Mouse (Mus musculus) testis, adult 2 months (tissue): ENCODE measurements at regions not wholly inside any gene's neighbourhood (a gene's known extent, or its start where the extent isn't known, plus 50 kb on each side); places are given as distances from the start of the nearest gene placed in this dataset.

Experiments used
- H3K27ac ChIP-seq: fragments of 200-500 bp; 2 replicates; pipeline ENCODE4 v1.5.1; 2012; ENCODE audit warnings: low read depth, low read length; ENCODE audit not compliant: control insufficient read depth, insufficient read depth
- H3K27me3 ChIP-seq: fragments of 200-500 bp; 2 replicates; pipeline ENCODE4 v1.6.1; 2012; ENCODE audit warnings: mild to moderate bottlenecking, low read length, moderate library complexity; ENCODE audit not compliant: control insufficient read depth, insufficient read depth
- H3K36me3 ChIP-seq: fragments of 200-500 bp; 2 replicates; pipeline ENCODE4 v1.6.1; 2012; ENCODE audit warnings: mild to moderate bottlenecking, low read length; ENCODE audit not compliant: control insufficient read depth, insufficient read depth
- H3K4me1 ChIP-seq: fragments of 200-500 bp; 2 replicates; pipeline ENCODE4 v1.6.1; 2012; ENCODE audit warnings: low read length; ENCODE audit not compliant: control insufficient read depth, insufficient read depth
- H3K4me3 ChIP-seq: fragments of 200-500 bp; 2 replicates; pipeline ENCODE4 v1.5.1; 2012; ENCODE audit warnings: low read depth, mild to moderate bottlenecking, low read length, moderate library complexity, mixed read lengths; ENCODE audit not compliant: control insufficient read depth
- CTCF ChIP-seq: fragments of 200-500 bp; IDR thresholded peaks from 2 replicates; pipeline ENCODE4 v1.5.1; 2012; ENCODE audit warnings: low read depth, mild to moderate bottlenecking, inconsistent platforms, low read length, moderate library complexity; ENCODE audit not compliant: control insufficient read depth, insufficient read depth, insufficient replicate concordance
- POLR2A ChIP-seq: fragments of 200-500 bp; IDR thresholded peaks from 2 replicates; pipeline ENCODE4 v1.6.1; 2012; ENCODE audit warnings: low read depth, mild to moderate bottlenecking, inconsistent platforms, low read length, moderate library complexity; ENCODE audit not compliant: control insufficient read depth

- H3K27me3 ChIP-seq, result no peaks in the 10 kb centered on the region
- TF ChIP-seq POLR2A, result no peak
- TF ChIP-seq CTCF, result no peak
Measured at GRCm38 (mm10) chr2:78392425-78392824, 446.2 kb upstream of the Cwc22 start.

GRCm38 (mm10) chr2:78388001-78388400 is 441.8 kb upstream of the Cwc22 start:
- H3K27me3 ChIP-seq, result no peaks in the 10 kb centered on the region
- no peak for TF ChIP-seq CTCF
- no peak for TF ChIP-seq POLR2A
- no peaks in the 10 kb centered on the region for H3K36me3 ChIP-seq
- no peaks in the 10 kb centered on the region for H3K4me1 ChIP-seq
- no peak overlapping the region for H3K4me3 ChIP-seq
- no peak overlapping the region for H3K27ac ChIP-seq

More at GRCm38 (mm10) chr2:78392425-78392824, 446.2 kb upstream of the Cwc22 start:
- no peak overlapping the region for H3K4me3 ChIP-seq
- no peak overlapping the region for H3K27ac ChIP-seq
- H3K36me3 ChIP-seq, result no peaks in the 10 kb centered on the region
- H3K4me1 ChIP-seq, result no peaks in the 10 kb centered on the region

- Histone ChIP-seq H3K4me3 (no peak overlapping the region), H3K36me3 (no peaks in the 10 kb centered on the region), H3K27ac (no peak overlapping the region), H3K4me1 (no peaks in the 10 kb centered on the region), H3K27me3 (no peaks in the 10 kb centered on the region)
- TF ChIP-seq POLR2A, result no peak
- no peak for TF ChIP-seq CTCF
Measured at GRCm38 (mm10) chr2:78381234-78381633, 435.1 kb upstream of the Cwc22 start.

- Histone ChIP-seq H3K36me3 (no peaks in the 10 kb centered on the region), H3K4me3 (no peak overlapping the region), H3K27ac (no peak overlapping the region), H3K4me1 (no peaks in the 10 kb centered on the region), H3K27me3 (no peaks in the 10 kb centered on the region)
- TF ChIP-seq POLR2A (no peak), CTCF (no peak)
Measured at GRCm38 (mm10) chr2:78331736-78332475, 385.7 kb upstream of the Cwc22 start.

GRCm38 (mm10) chr2:78326091-78326490 is 379.9 kb upstream of the Cwc22 start:
- no peaks in the 10 kb centered on the region for H3K27me3 ChIP-seq
- H3K4me1 ChIP-seq, result no peaks in the 10 kb centered on the region
- H3K27ac ChIP-seq, result no peak overlapping the region
- no peaks in the 10 kb centered on the region for H3K36me3 ChIP-seq
- TF ChIP-seq CTCF (no peak), POLR2A (no peak)
- H3K4me3 ChIP-seq, result no peak overlapping the region

- no peaks in the 10 kb centered on the region for H3K4me1 ChIP-seq
- no peaks in the 10 kb centered on the region for H3K27me3 ChIP-seq
- H3K36me3 ChIP-seq, result no peaks in the 10 kb centered on the region
- no peak overlapping the region for H3K27ac ChIP-seq
- no peak overlapping the region for H3K4me3 ChIP-seq
- TF ChIP-seq POLR2A (no peak), CTCF (no peak)
Measured at GRCm38 (mm10) chr2:78322216-78322965, 376.2 kb upstream of the Cwc22 start.

- no peaks in the 10 kb centered on the region for H3K4me1 ChIP-seq
- H3K27ac ChIP-seq, result no peak overlapping the region
- no peaks in the 10 kb centered on the region for H3K27me3 ChIP-seq
- no peak overlapping the region for H3K4me3 ChIP-seq
- H3K36me3 ChIP-seq, result no peaks in the 10 kb centered on the region
- TF ChIP-seq POLR2A (no peak), CTCF (no peak)
Measured at GRCm38 (mm10) chr2:78311766-78312491, 365.8 kb upstream of the Cwc22 start.
